Mouse (Mus musculus): Measurements from ENCODE around the gene Tctn1. TPM values are rescaled to one million over a fixed set of nuclear protein-coding genes. Genes with fewer than 3 reads are reported as not detected.

Tctn1 gene
- total RNA-seq (2021), result 10 to 100 TPM; 11.5 to 14.5 TPM

GRCm38 (mm10) chr5:122263933-122264905 lies at the start of gene Tctn1:
Gene Tctn1, minus strand, starts transcription at chr5:122264460.
- peak; percentile 82 to 83 for DNase-seq

DNA sequence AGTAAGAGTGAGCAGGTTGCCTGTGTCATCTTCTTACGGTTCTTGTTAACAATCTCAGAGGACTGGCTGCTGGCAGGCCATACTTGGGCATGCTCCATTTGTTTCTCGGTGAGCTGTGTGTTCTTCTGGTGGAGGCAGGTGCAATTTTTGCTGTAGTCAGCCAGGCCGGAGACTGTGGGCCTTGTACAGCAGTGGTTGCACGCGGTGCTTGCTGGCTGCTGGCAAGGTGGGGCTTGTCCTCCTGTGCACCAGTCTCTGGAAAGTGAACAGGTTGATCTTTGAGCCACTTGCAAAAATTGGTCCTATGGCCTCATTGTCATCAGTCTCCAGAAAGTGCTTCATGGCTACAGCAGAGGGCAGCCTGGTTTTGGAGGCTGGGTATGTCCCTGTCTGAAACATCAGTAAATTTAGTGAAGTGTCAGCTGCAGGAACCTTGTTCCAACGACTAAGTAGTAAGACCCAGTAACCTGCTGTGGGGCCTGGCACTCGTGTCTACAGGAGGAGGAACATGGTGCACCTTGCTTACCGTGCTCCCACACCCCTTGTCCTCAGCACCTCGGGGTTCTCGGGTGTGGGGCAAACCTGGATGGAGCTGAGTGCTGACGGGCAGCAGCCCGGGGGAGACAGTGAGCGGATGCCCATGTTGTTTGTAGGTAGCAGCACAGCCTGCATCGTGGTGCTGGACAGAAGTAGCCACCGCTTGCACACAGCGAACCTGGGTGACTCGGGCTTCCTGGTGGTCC lies 48.9 kb upstream of the Tctn1 start:
- DNase-seq, result no peak

- no peak for DNase-seq
These were observed 48.1 kb upstream of the Tctn1 start for GRCm38 (mm10) chr5:122312346-122312745.

DNA sequence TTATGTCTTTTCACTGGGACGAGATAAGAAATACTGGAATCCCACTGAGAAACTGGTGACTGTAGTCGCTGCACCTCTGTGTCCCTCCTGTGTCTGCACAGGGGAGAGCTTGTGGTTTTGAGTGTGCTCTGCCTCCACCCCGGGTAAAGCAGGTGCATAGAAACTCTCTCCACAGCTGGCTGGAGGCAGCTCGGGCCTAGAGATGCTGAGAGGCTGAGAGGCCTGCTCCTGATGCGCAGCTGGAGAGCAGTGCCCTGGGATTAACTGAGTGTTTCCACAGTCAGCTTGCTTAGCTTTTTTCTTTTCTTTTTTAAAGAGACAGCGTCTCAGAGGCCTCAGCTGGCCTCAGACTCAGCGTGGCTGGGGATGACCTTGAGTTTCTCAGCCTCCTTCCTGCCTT lies 47.4 kb upstream of the Tctn1 start:
- DNase-seq, result no peak

- no peak for DNase-seq
These were observed 46.4 kb upstream of the Tctn1 start for GRCm38 (mm10) chr5:122310699-122311098.

- DNase-seq, result no peak
These were observed 42.3 kb upstream of the Tctn1 start for GRCm38 (mm10) chr5:122306536-122306935.

DNA sequence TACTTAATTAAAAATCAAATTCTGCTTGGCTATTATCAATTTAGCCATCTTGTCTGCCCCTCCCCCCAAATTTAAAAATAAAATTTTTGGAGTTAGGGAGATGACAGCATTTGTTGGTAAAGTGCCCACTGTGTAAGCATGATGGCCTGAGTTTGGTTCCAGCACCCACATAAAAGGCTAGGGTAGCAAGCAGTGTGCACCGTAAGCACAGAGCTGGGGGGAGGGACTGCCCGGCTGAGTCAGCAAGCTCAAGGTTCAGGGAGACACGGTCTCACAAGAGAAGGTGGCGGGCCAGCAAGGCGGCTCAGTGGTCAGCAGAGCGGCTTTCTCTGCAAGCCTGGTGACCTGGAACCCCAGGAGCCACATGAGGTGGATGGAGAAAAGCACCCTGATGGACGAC lies 41.2 kb upstream of the Tctn1 start:
- DNase-seq, result no peak

DNA sequence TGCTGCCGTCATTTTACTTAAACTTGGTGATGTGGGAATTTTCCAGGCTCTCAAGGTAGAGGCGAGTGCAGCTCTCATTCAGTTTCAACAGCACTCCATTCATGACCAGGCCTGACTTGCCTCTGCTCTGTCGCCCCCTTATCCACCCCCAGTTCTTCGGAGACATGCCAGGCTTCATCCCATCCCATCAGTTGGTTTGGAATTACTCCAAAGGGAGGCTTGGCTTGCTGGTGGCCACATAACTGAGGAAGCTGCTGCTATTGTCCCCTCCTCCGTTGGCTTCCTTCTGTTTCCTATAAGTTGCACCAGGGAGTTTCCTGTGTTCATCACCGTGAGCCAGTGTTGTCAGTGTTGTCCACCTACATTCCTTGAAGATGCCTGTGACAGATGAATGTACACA lies 40.3 kb upstream of the Tctn1 start:
- DNase-seq, result no peak

DNA sequence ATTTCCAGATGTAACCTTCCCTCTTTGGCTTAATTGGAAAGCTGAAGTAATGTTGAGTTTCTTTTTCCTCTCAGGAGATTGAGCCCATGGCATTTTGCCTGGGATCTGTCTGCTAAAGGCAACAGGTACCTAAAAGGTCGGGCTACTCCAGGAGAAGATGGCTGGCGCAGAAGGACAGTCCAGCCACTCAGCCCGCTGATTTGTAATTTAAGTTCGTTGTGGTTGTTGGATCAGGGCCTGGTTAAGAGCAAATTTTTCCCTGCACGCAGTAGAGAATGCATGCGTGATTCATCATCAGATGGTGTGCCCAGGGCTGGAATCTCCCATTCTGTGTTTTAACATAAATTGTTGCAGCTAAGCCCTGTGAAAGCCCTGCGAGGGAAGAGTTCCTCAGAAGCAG lies 39.7 kb upstream of the Tctn1 start:
- no peak for DNase-seq

- DNase-seq, result no peak
These were observed 38.8 kb upstream of the Tctn1 start for GRCm38 (mm10) chr5:122302810-122303745.

- no peak for DNase-seq
These were observed 35.8 kb upstream of the Tctn1 start for GRCm38 (mm10) chr5:122300071-122300518.

DNA sequence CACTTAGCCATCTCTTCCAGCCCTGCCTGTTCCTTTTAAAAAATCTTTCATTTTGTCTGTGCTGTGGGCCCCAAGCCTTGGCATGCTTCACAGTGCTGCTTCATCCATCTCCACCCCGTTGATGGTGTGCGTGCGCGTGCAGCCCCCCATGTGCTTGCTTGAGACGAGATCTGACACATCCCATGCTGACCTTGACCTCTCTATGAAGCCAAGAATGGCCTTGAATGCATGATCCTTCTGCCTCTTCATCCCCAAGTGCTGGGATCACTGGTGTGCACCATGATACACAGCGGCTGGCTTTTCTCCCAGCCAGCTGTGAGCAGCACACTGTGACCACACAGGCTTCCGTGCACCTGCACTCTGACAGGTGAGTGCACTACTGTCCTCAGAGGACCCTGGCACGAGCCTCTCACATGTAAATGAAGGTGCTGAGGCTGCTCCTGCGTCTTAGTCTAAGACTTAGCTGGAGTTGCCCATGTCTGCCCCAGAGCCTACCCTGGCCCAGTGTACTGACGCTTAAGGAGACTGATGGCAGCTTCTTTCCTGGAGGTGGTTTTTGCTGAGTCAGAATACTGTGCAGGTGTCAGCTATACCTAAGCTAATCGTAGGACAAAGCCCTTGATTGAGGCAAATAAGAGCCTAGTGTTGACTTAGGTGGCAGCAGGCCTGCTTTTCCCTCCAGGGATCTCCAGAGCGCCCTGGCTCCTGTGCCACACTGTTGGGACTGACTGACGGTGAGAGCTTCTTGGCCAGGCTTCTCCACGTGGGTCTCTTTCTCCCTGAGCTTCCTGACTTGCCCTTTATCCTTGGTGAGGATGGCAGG lies 31.1 kb upstream of the Tctn1 start:
- no peak for DNase-seq

- DNase-seq, result no peak
These were observed 30.0 kb upstream of the Tctn1 start for GRCm38 (mm10) chr5:122294219-122294735.

GRCm38 (mm10) chr5:122293131-122293530 lies 28.9 kb upstream of the Tctn1 start:
- DNase-seq, result no peak

- no peak for DNase-seq
These were observed 27.5 kb upstream of the Tctn1 start for GRCm38 (mm10) chr5:122291553-122292339.

- no peak for DNase-seq
These were observed 26.9 kb upstream of the Tctn1 start for GRCm38 (mm10) chr5:122291149-122291548.

DNA sequence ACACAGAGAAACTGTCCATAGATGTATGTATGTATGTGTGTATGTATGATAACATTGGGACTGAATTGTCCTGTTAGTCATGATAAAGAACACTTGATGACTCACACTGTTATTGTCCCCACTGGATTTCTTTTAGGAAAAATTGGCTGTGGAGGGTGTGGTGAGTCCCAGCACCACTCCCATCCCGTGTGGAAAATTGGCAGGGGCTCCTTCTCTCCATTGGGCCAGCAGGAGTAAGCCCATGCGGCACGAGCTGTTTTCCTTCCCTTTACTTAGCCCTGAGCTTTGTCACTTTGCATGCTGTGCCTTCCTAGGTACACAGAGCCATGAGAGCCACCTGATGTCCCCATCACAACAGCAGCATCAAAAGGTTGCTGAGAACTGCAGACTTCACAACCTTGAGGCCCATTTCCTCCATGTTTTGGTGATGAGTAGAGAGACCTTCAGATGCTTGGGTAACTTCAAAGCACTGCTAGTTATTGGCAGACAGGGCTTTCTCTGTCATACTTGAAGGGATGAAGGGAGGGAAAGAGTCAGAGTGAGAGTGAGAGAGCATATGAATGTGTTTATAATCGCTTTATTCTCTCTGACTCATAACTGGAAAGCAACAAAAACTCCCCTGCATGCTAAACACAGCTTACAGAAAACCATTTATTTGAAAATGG lies 24.0 kb upstream of the Tctn1 start:
- DNase-seq, result no peak

DNA sequence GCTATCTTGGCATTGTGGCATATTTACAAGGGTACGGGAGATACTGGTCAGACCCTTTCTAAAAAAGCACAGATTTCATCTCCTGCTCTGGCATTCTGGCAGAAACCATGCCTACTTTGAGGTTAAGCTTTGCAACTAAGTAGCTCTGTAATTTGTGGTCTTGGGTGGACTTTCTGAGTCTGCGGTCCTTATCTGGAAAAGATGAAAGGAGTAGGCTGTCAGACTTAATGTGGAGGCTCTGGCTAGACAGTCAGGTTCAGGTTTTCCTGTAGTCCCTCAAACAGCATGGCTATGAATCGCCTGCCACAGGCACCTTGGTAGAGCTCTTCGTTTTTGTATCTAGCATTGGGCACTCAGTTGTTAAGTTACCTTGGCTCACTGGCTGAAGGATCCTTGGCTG lies 22.8 kb upstream of the Tctn1 start:
- no peak for DNase-seq

- DNase-seq, result no peak
These were observed 21.9 kb upstream of the Tctn1 start for GRCm38 (mm10) chr5:122286191-122286590.

DNA sequence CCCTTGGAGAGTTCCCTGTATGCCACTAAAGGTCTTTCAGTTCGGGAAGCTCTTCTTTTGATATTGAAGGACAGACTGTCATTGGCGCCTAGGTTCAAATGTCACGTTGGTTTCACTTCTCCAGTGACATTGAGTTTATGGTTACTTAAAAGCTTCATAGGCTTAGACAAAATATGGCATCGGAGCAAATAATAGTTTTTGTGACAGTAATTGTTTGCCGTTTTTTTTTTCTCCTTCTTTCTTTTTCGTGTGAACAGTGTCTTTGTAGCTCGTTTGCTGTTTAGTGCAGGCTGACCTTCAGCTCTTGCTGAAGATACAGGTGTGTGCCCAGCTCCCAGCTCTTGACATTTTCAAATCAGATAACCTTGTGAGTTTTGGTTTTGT lies 21.5 kb upstream of the Tctn1 start:
- no peak for DNase-seq

All from layer of hippocampus, postnatal 36 days (tissue).